In the genomic region with DNA sequence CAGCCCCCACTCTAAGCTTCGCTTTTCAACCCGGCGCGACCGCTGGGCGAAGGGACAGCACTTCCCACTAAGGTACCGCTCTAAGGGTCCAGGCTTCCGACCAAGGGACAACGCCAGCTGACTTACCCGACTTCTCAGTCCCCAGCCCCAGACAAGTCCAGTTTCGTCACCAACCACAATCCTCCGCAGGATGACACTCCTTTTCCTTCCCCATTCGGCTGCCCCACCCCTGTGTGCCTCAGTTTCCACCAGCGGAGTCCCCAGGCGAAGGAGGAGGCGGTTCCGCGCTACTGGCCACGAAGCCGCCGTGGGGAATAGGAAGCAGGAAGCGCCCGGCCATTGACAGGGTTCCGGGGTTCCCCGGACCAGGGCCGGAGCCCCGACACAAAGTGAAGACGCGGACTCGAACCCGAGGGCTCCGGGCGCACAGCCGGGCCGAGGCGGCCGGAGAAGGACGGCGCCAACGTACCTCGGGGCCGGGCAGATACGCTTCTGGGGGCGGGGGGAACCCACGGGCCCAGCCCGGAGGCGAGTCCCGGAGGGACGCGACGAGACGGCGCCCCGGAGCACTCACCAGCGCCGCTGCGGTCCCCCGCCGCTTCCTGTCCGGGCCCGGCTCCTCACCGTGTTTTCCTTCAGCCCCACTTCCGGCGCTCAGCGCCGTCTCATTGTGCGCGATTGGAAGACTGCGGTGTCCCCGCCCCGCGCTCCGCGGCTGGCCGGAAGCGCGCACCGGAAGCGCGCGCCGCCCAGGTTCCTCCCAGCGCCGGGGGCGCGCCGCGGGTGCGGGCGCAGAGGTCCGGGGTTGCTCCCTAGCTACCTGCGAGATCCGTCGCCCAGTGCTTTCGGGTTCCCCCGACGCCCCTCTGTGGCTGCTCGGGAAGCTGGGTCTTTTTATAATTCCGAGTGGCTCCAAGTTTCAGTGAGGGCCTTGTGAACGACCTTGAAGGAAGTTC, we compare ENCODE assay signal across 8 mouse cellular contexts. TPM values are rescaled to one million over a fixed set of nuclear protein-coding genes. Genes with fewer than 3 reads are reported as not detected.
DNase-seq lines count a peak whose midpoint lies in the region; ATAC-seq and TF ChIP-seq lines count a peak whose summit lies in the region.

A gene (minus strand): TSS at position 641 of the 956 bp plus-strand sequence.

- peaks cover 3% of the 10 kb centered on the region; the same call in 1 of the 2 replicates for H3K4me1 ChIP-seq in bone marrow, adult 2 months (ENCODE audit: control insufficient read depth, insufficient read depth, low read length)
- H3K4me1 ChIP-seq in embryonic facial prominence, embryonic 15.5 days = peaks cover 31% of the 10 kb centered on the region
- peaks cover 14% of the 10 kb centered on the region for H3K4me1 ChIP-seq in kidney, embryonic 14.5 days (ENCODE audit: control insufficient read depth, insufficient read depth, low read length)
- H3K4me1 ChIP-seq in limb, embryonic 15.5 days = peaks cover 26% of the 10 kb centered on the region

- H3K9ac ChIP-seq in embryonic facial prominence, embryonic 15.5 days = peak within 1 kb of the TSS; percentile 80
- H3K9ac ChIP-seq in kidney, embryonic 14.5 days (ENCODE audit: low read depth, low read length) = peak within 1 kb of the TSS; percentile 78
- H3K9ac ChIP-seq in limb, embryonic 15.5 days = peak within 1 kb of the TSS; percentile 90

- H3K9me3 ChIP-seq in embryonic facial prominence, embryonic 15.5 days (replicated peaks) = no peaks in the 10 kb centered on the region
- no peaks in the 10 kb centered on the region for H3K9me3 ChIP-seq in kidney, embryonic 14.5 days (ENCODE audit: control insufficient read depth, low read length)
- H3K9me3 ChIP-seq in limb, embryonic 15.5 days = no peaks in the 10 kb centered on the region

- peak; percentile 93 for DNase-seq in 416B (ENCODE audit: low read depth)
- DNase-seq in heart, adult 9 months (ENCODE audit: low spot score in 2 of 2) = peak; percentile 95 to 97
- peak; percentile 79 to 87 for DNase-seq in monocyte, adult 2 months (ENCODE audit: low read depth in 1 of 2, low spot score in 2 of 2)
- peak; percentile 93 to 95 for DNase-seq in spleen, postnatal 36 days (ENCODE audit: low spot score in 2 of 2)

- peak within 1 kb of the TSS; percentile 99 for H3K27ac ChIP-seq in bone marrow, adult 2 months (ENCODE audit: control insufficient read depth, insufficient read depth, low read depth, low read length, poor library complexity)
- peak within 1 kb of the TSS; percentile 94 for H3K27ac ChIP-seq in embryonic facial prominence, embryonic 15.5 days (replicated peaks)
- H3K27ac ChIP-seq in kidney, embryonic 14.5 days (ENCODE audit: low read depth, low read length) = peak within 1 kb of the TSS; percentile 88
- H3K27ac ChIP-seq in limb, embryonic 15.5 days = peak within 1 kb of the TSS; percentile 95

- peak; percentile 98 for ATAC-seq in embryonic facial prominence, embryonic 15.5 days (ENCODE audit: insufficient number of reproducible peaks, low FRiP score, low TSS enrichment, low read depth)
- ATAC-seq in kidney, embryonic 14.5 days (ENCODE audit: low FRiP score, low TSS enrichment) = peak; percentile 98
- ATAC-seq in limb, embryonic 15.5 days (ENCODE audit: insufficient number of reproducible peaks, low FRiP score, low TSS enrichment, low read depth) = peak; percentile 93

- H3K27me3 ChIP-seq in embryonic facial prominence, embryonic 15.5 days = no peaks in the 10 kb centered on the region
- no peaks in the 10 kb centered on the region for H3K27me3 ChIP-seq in kidney, embryonic 14.5 days (ENCODE audit: control insufficient read depth, insufficient read depth, low read length)
- no peaks in the 10 kb centered on the region for H3K27me3 ChIP-seq in limb, embryonic 15.5 days

- peak within 1 kb of the TSS; percentile 61 for H3K4me2 ChIP-seq in embryonic facial prominence, embryonic 15.5 days (replicated peaks)
- H3K4me2 ChIP-seq in kidney, embryonic 14.5 days (replicated peaks; ENCODE audit: low read depth, low read length) = peak within 1 kb of the TSS; percentile 65
- H3K4me2 ChIP-seq in limb, embryonic 15.5 days = peak within 1 kb of the TSS; percentile 53

- H3K4me3 ChIP-seq in bone marrow, adult 2 months (replicated peaks; ENCODE audit: control insufficient read depth, low read depth, low read length) = peak within 1 kb of the TSS; percentile 78
- peak within 1 kb of the TSS; percentile 99 for H3K4me3 ChIP-seq in embryonic facial prominence, embryonic 15.5 days (replicated peaks)
- H3K4me3 ChIP-seq in kidney, embryonic 14.5 days (ENCODE audit: low read length) = peak within 1 kb of the TSS; percentile 98
- peak within 1 kb of the TSS; percentile 94 for H3K4me3 ChIP-seq in limb, embryonic 15.5 days

- peak; percentile 87 for TF ChIP-seq POLR2A in bone marrow, adult 2 months (IDR thresholded peaks at IDR 0.05; ENCODE audit: borderline replicate concordance, control insufficient read depth, low read depth, low read length)

- TF ChIP-seq CTCF in bone marrow, adult 2 months (IDR thresholded peaks at IDR 0.05; ENCODE audit: control insufficient read depth, insufficient read depth, low read length) = no peak

- WGBS in bone marrow, adult 2 months = under 1% methylated on average over 100 of the region's 100 CpGs
- under 1% methylated on average over 89 of the region's 100 CpGs for WGBS in embryonic facial prominence, embryonic 15.5 days
- WGBS in kidney, embryonic 14.5 days = under 1% methylated on average over 85 of the region's 100 CpGs
- under 1% methylated on average over 83 of the region's 100 CpGs for WGBS in limb, embryonic 15.5 days

- peaks cover 7% of the 10 kb centered on the region; the same call in 1 of the 2 replicates for H3K36me3 ChIP-seq in embryonic facial prominence, embryonic 15.5 days
- peaks cover 2% of the 10 kb centered on the region; the same call in 1 of the 2 replicates for H3K36me3 ChIP-seq in kidney, embryonic 14.5 days (ENCODE audit: control insufficient read depth, insufficient read depth, low read length)
- H3K36me3 ChIP-seq in limb, embryonic 15.5 days = 0 out of 2 replicates have a peak, but pooled peaks cover 8% of the 10 kb centered on the region

RNA-seq across cellular contexts. Expression of the gene that starts here (rescaled TPM):
- polyA plus RNA-seq in bone marrow, adult 2 months (2011; ENCODE audit: insufficient read depth, insufficient read length, low replicate concordance, missing spikeins) = 236 and 243 TPM in 2 replicates
- polyA plus RNA-seq in embryonic facial prominence, embryonic 15.5 days (2015; fragmentation: Nextera tagmentation; extraction: Ambion mirVana) = 49.7 and 52.8 TPM in 2 replicates
- 23.6 and 43.9 TPM in 2 replicates for polyA plus RNA-seq in kidney, embryonic 14.5 days (2014; fragmentation: Nextera tagmentation; extraction: Ambion mirVana)
- polyA plus RNA-seq in limb, embryonic 15.5 days (2015; fragmentation: Nextera tagmentation; extraction: Ambion mirVana) = 50.4 and 57.1 TPM in 2 replicates

Comparison
In these comparisons a context has a peak if more than half of its experiments do, and no peak if none do; other contexts are left out.
1. Peak in every context shown above with its lines: DNase-seq, ATAC-seq, H3K4me3 ChIP-seq and H3K27ac ChIP-seq.